Mouse (Mus musculus) ovary, postnatal 36 days (tissue): ENCODE measurements at regions not wholly inside any gene's neighbourhood (a gene's known extent, or its start where the extent isn't known, plus 50 kb on each side); places are given as distances from the start of the nearest gene placed in this dataset.

Experiments used
- DNase-seq: peaks from one replicate; pipeline ENCODE4 v3.0.0; 2022; ENCODE audit warnings: low spot score, mixed read lengths

GRCm38 (mm10) chr14:24769451-24769850 lies 282.5 kb downstream of the Rps24 start:
- DNase-seq, result no peak

GRCm38 (mm10) chr14:24770015-24770977 lies 283.4 kb downstream of the Rps24 start:
- DNase-seq, result no peak

GRCm38 (mm10) chr14:24771663-24772062 lies 284.7 kb downstream of the Rps24 start:
- no peak for DNase-seq

GRCm38 (mm10) chr14:24772129-24772528 lies 285.2 kb downstream of the Rps24 start:
- no peak for DNase-seq

- DNase-seq, result peak; percentile 86
These were observed 292.1 kb downstream of the Rps24 start for GRCm38 (mm10) chr14:24778748-24779630.

- no peak for DNase-seq
These were observed 294.7 kb downstream of the Rps24 start for GRCm38 (mm10) chr14:24781674-24782073.

GRCm38 (mm10) chr14:24783889-24784288 lies 297.0 kb downstream of the Rps24 start:
- DNase-seq, result no peak

- no peak for DNase-seq
These were observed 298.5 kb downstream of the Rps24 start for GRCm38 (mm10) chr14:24785452-24785851.

- peak; percentile 42 for DNase-seq
These were observed 306.7 kb downstream of the Rps24 start for GRCm38 (mm10) chr14:24793375-24794285.

GRCm38 (mm10) chr14:24794359-24794845 lies 307.5 kb downstream of the Rps24 start:
- no peak for DNase-seq

GRCm38 (mm10) chr14:24797494-24797893 lies 310.6 kb downstream of the Rps24 start:
- no peak for DNase-seq

GRCm38 (mm10) chr14:24798066-24798465 lies 311.1 kb downstream of the Rps24 start:
- DNase-seq, result no peak

- no peak for DNase-seq
These were observed 316.2 kb downstream of the Rps24 start for GRCm38 (mm10) chr14:24803001-24803655.

- DNase-seq, result no peak
These were observed 320.1 kb downstream of the Rps24 start for GRCm38 (mm10) chr14:24807061-24807460.

GRCm38 (mm10) chr14:24822876-24823567 lies 336.1 kb downstream of the Rps24 start:
- DNase-seq, result peak; percentile 24

- no peak for DNase-seq
These were observed 337.4 kb downstream of the Rps24 start for GRCm38 (mm10) chr14:24824351-24824750.

GRCm38 (mm10) chr14:24825722-24826386 lies 338.9 kb downstream of the Rps24 start:
- DNase-seq, result no peak

GRCm38 (mm10) chr14:24826471-24827337 lies 339.8 kb downstream of the Rps24 start:
- DNase-seq, result no peak
